Mouse (Mus musculus): Measurements from ENCODE around the gene Apex1. TPM values are rescaled to one million over a fixed set of nuclear protein-coding genes. Genes with fewer than 3 reads are reported as not detected.
"Not testable (repeated sequence)": the region's sequence is repeated elsewhere in the genome, so short reads cannot be mapped to it uniquely, and the experiment has no call there.

The Apex1 gene
- polyA plus RNA-seq, 1 experiment = 31.0 TPM

GRCm38 (mm10) chr14:50938940-50939339 lies 14.2 kb downstream of the Apex1 start:
- no peaks in the 10 kb centered on the region for H3K4me1 ChIP-seq (ENCODE audit: control insufficient read depth, insufficient read depth, insufficient read length, low read length)
- H3K27ac ChIP-seq (replicated peaks; ENCODE audit: low read depth, low read length) = no peak overlapping the region
- H3K4me3 ChIP-seq (ENCODE audit: insufficient read depth, low read depth, low read length) = no peak overlapping the region

- Histone ChIP-seq H3K4me3 (ENCODE audit: insufficient read depth, low read depth, low read length) (peak within 1 kb of the TSS; percentile 70), H3K27ac (replicated peaks; ENCODE audit: low read depth, low read length) (peak within 1 kb of the TSS; percentile 81), H3K4me1 (ENCODE audit: control insufficient read depth, insufficient read depth, insufficient read length, low read length) (no peaks in the 10 kb centered on the region)
Measured at GRCm38 (mm10) chr14:50943932-50944667, 19.3 kb downstream of the Apex1 start, which contains the start of gene Gm49342. Gene Gm49342 (plus strand): TSS chr14:50944517.

GRCm38 (mm10) chr14:50944668-50945033 lies 19.9 kb downstream of the Apex1 start:
- Histone ChIP-seq H3K27ac (replicated peaks; ENCODE audit: low read depth, low read length) (peak overlapping the region; percentile 81), H3K4me3 (ENCODE audit: insufficient read depth, low read depth, low read length) (peak overlapping the region; percentile 70)
- H3K4me1 ChIP-seq (ENCODE audit: control insufficient read depth, insufficient read depth, insufficient read length, low read length) = not testable (repeated sequence)

GRCm38 (mm10) chr14:50945081-50945480 lies 20.3 kb downstream of the Apex1 start:
- Histone ChIP-seq H3K27ac (replicated peaks; ENCODE audit: low read depth, low read length) (peak overlapping the region; percentile 81), H3K4me3 (ENCODE audit: insufficient read depth, low read depth, low read length) (peak overlapping the region; percentile 70)
- H3K4me1 ChIP-seq (ENCODE audit: control insufficient read depth, insufficient read depth, insufficient read length, low read length) = not testable (repeated sequence)

- peak overlapping the region; percentile 70 for H3K4me3 ChIP-seq (ENCODE audit: insufficient read depth, low read depth, low read length)
- not testable (repeated sequence) for H3K4me1 ChIP-seq (ENCODE audit: control insufficient read depth, insufficient read depth, insufficient read length, low read length)
- peak overlapping the region; percentile 78 for H3K27ac ChIP-seq (replicated peaks; ENCODE audit: low read depth, low read length)
Measured at GRCm38 (mm10) chr14:50945526-50945925, 20.8 kb downstream of the Apex1 start.

- peak overlapping the region; percentile 56 for H3K27ac ChIP-seq (replicated peaks; ENCODE audit: low read depth, low read length)
- 0 out of 2 replicates have a peak overlapping the region, but pooled peaks have one; percentile 13 for H3K4me3 ChIP-seq (ENCODE audit: insufficient read depth, low read depth, low read length)
- H3K4me1 ChIP-seq (ENCODE audit: control insufficient read depth, insufficient read depth, insufficient read length, low read length) = peaks cover 3% of the 10 kb centered on the region; the same call in 1 of the 2 replicates
Measured at GRCm38 (mm10) chr14:50955487-50955886, 30.7 kb downstream of the Apex1 start.

GRCm38 (mm10) chr14:50955942-50956508 lies 31.3 kb downstream of the Apex1 start, which contains the start of gene Pnp2:
Gene Pnp2 (plus strand): TSS chr14:50955992.
- H3K27ac ChIP-seq (replicated peaks; ENCODE audit: low read depth, low read length) = peak within 1 kb of the TSS; percentile 85

GRCm38 (mm10) chr14:50956724-50957123 lies 32.0 kb downstream of the Apex1 start:
- not testable (repeated sequence) for H3K4me1 ChIP-seq (ENCODE audit: control insufficient read depth, insufficient read depth, insufficient read length, low read length); H3K4me3 ChIP-seq (ENCODE audit: insufficient read depth, low read depth, low read length)
- H3K27ac ChIP-seq (replicated peaks; ENCODE audit: low read depth, low read length) = peak overlapping the region; percentile 85

More at GRCm38 (mm10) chr14:50955942-50956508, 31.3 kb downstream of the Apex1 start, which contains the start of gene Pnp2:
- H3K4me3 ChIP-seq (ENCODE audit: insufficient read depth, low read depth, low read length) = peak within 1 kb of the TSS; percentile 40
- H3K4me1 ChIP-seq (ENCODE audit: control insufficient read depth, insufficient read depth, insufficient read length, low read length) = not testable (repeated sequence)

GRCm38 (mm10) chr14:50957146-50957545 lies 32.4 kb downstream of the Apex1 start:
- H3K4me3 ChIP-seq (ENCODE audit: insufficient read depth, low read depth, low read length); H3K4me1 ChIP-seq (ENCODE audit: control insufficient read depth, insufficient read depth, insufficient read length, low read length): not testable (repeated sequence)
- peak overlapping the region; percentile 85 for H3K27ac ChIP-seq (replicated peaks; ENCODE audit: low read depth, low read length)

- not testable (repeated sequence) for H3K4me3 ChIP-seq (ENCODE audit: insufficient read depth, low read depth, low read length); H3K4me1 ChIP-seq (ENCODE audit: control insufficient read depth, insufficient read depth, insufficient read length, low read length); H3K27ac ChIP-seq (replicated peaks; ENCODE audit: low read depth, low read length)
Measured at GRCm38 (mm10) chr14:50958289-50958995, 33.7 kb downstream of the Apex1 start.

- H3K27ac ChIP-seq (replicated peaks; ENCODE audit: low read depth, low read length) = no peak overlapping the region
- H3K4me1 ChIP-seq (ENCODE audit: control insufficient read depth, insufficient read depth, insufficient read length, low read length) = peaks cover 3% of the 10 kb centered on the region; the same call in 1 of the 2 replicates
- no peak overlapping the region for H3K4me3 ChIP-seq (ENCODE audit: insufficient read depth, low read depth, low read length)
Measured at GRCm38 (mm10) chr14:50968216-50968980, 43.6 kb downstream of the Apex1 start.

GRCm38 (mm10) chr14:50969041-50969440 lies 44.3 kb downstream of the Apex1 start:
- H3K27ac ChIP-seq (replicated peaks; ENCODE audit: low read depth, low read length) = no peak overlapping the region
- no peak overlapping the region for H3K4me3 ChIP-seq (ENCODE audit: insufficient read depth, low read depth, low read length)
- peaks cover 3% of the 10 kb centered on the region; the same call in 1 of the 2 replicates for H3K4me1 ChIP-seq (ENCODE audit: control insufficient read depth, insufficient read depth, insufficient read length, low read length)

GRCm38 (mm10) chr14:50969558-50970544 lies 45.1 kb downstream of the Apex1 start:
- Histone ChIP-seq H3K27ac (replicated peaks; ENCODE audit: low read depth, low read length) (peak overlapping the region; percentile 72), H3K4me3 (ENCODE audit: insufficient read depth, low read depth, low read length) (no peak overlapping the region), H3K4me1 (ENCODE audit: control insufficient read depth, insufficient read depth, insufficient read length, low read length) (peaks cover 3% of the 10 kb centered on the region; the same call in 1 of the 2 replicates)

- no peak overlapping the region for H3K4me3 ChIP-seq (ENCODE audit: insufficient read depth, low read depth, low read length)
- no peak overlapping the region for H3K27ac ChIP-seq (replicated peaks; ENCODE audit: low read depth, low read length)
- H3K4me1 ChIP-seq (ENCODE audit: control insufficient read depth, insufficient read depth, insufficient read length, low read length) = peaks cover 3% of the 10 kb centered on the region; the same call in 1 of the 2 replicates
Measured at GRCm38 (mm10) chr14:50970822-50971221, 46.1 kb downstream of the Apex1 start.

Data from brown adipose tissue, adult 24 weeks (tissue).